Mouse (Mus musculus) neutrophil, adult 5-6 weeks (primary cell): ENCODE measurements around the gene Vmn2r39. TPM values are rescaled to one million over a fixed set of nuclear protein-coding genes. Genes with fewer than 3 reads are reported as not detected.
"Not testable (repeated sequence)": the region's sequence is repeated elsewhere in the genome, so short reads cannot be mapped to it uniquely, and the experiment has no call there.

Source experiments
- ATAC-seq: fragments of 151-379, 151-347 bp; 2 replicates; pipeline ENCODE4 v1.8.0; 2017; ENCODE audit warnings: mild to moderate bottlenecking, moderate TSS enrichment; ENCODE audit not compliant: insufficient number of reproducible peaks, poor library complexity, low FRiP score, severe bottlenecking; ENCODE audit errors: extremely low read depth
- total RNA-seq: library from RNA; stranded (forward); fragments of 200-1000 nt; gene quantifications from 2 replicates; pipeline ENCODE4 v1.2.3, GENCODE M21; 2017

Vmn2r39 gene
- total RNA-seq = not detected in 2 replicates

GRCm38 (mm10) chr7:9030698-9031097 is at the start of gene Vmn2r39:
Gene Vmn2r39 (minus strand): TSS chr7:9030798.
- not testable (repeated sequence) for ATAC-seq

- not testable (repeated sequence) for ATAC-seq
Observed at GRCm38 (mm10) chr7:9065353-9065752, 34.8 kb upstream of the Vmn2r39 start.

Other genes with a start within 250 kb of the Vmn2r39 start
- gene Vmn2r40, start 99.4 kb downstream of the Vmn2r39 start, total RNA-seq = not detected in 2 replicates
- gene Vmn2r38, start 67.1 kb upstream of the Vmn2r39 start, total RNA-seq = not detected in 2 replicates
- not detected in 2 replicates for gene Vmn2r37, start 192.9 kb upstream of the Vmn2r39 start, total RNA-seq